Mouse (Mus musculus): Measurements from ENCODE around the gene Galntl6.
"Not testable (repeated sequence)": the region's sequence is repeated elsewhere in the genome, so short reads cannot be mapped to it uniquely, and the experiment has no call there.

Gene Galntl6

DNA sequence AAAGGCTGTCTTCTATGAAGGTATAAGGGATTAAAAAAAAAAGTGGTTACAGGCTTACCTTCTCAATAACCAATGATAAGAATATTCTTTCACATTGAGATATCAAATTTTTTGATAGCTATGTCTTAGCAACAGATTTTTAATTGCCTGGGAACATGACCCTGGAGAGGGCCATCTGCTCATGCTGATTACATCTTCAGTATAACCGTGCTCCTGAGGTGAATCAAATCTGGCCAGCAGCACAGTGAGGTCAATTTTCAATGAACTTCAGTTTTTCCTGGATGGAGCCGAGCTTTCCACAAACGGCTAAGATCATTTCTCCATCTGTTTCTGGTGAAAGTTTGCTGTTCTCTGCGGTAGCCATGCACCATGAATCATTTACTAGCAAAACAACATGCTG, 306.0 kb downstream of the Galntl6 start:
- DNase-seq (ENCODE audit: extremely low read depth, low read depth, low spot score) = no peak

- DNase-seq (ENCODE audit: extremely low read depth, low read depth, low spot score) = no peak
Measured at GRCm38 (mm10) chr8:58604751-58605150, 307.7 kb downstream of the Galntl6 start.

DNA sequence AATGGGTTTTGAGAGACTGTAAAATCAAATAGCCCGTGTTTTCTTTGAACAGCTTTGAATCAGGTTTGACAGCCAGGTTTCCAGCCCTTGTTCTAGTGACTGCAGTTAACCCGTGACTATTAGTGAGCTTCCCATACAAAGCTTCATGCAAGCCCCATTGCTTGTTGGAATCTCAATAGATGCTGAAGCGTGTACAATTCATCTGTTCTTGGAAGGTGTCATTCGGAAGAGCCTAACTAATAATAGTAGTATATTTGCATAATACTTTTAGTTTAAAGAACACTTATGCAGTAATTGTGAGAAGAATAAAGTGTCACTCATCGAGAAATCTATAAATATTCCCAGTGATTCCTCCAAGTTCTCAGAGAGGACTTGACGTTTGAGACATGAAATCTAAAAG, 314.6 kb downstream of the Galntl6 start:
- DNase-seq (ENCODE audit: extremely low read depth, low read depth, low spot score) = no peak

GRCm38 (mm10) chr8:58575346-58575745, 337.1 kb downstream of the Galntl6 start:
- DNase-seq (ENCODE audit: extremely low read depth, low read depth, low spot score) = no peak

DNA sequence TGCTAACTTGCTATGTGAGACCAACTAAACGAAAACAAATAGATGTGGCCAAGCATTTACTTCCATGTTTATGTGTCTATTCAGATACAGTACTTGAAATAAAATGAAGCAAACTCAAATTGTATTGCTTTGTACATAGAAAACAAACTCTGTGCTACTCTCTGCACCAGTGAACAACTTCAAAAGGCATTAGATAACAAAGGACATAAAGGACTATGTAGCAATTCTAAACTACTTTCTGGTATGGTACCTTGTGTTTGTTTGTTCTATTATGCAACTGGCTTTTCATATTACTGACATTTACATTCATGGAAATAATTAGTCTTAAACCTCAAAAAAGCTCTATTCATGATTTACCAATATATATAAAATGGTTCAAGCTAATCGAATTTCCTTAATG, 344.4 kb downstream of the Galntl6 start:
- DNase-seq (ENCODE audit: extremely low read depth, low read depth, low spot score) = no peak

GRCm38 (mm10) chr8:58566115-58566514, 346.3 kb downstream of the Galntl6 start:
- DNase-seq (ENCODE audit: extremely low read depth, low read depth, low spot score) = no peak

DNA sequence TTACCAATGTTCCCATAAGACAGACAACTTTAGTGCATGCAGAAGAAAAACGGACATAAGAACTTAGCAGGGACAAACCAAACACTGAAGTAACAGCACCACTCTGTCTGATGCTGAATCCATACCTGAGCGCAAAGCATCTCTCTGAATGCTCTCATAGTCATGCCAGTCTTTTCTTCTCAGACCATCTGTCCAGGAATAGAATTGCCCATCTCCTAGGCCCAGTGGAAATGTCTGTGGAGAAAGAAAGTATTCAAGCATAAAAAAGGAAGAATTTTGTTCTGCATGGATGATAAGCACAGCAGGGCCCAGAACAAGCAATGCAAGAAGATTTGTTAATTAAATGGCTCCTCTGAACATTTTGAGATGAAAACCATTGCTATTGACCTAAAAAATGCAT, 376.7 kb downstream of the Galntl6 start:
- no peak for DNase-seq (ENCODE audit: extremely low read depth, low read depth, low spot score)

DNA sequence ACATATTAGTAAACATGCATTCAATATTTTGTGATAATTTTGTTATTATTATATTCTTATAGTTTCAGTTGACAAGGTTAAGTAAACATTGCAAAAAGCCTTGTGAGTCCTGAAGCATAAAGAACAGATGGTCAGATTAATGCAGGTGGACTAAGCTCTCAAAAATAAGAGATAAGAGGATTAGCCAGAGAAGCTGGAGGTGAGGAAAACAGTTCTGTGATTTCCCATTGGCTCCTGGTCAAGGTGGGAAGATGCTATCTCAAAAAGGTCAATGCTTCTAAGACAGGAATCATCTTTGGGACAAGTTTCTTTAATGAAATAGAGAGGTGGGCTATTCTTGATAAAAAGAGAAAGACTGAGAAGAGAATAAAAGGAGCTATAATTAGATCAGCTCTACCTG, 377.8 kb downstream of the Galntl6 start:
- no peak for DNase-seq (ENCODE audit: extremely low read depth, low read depth, low spot score)

DNA sequence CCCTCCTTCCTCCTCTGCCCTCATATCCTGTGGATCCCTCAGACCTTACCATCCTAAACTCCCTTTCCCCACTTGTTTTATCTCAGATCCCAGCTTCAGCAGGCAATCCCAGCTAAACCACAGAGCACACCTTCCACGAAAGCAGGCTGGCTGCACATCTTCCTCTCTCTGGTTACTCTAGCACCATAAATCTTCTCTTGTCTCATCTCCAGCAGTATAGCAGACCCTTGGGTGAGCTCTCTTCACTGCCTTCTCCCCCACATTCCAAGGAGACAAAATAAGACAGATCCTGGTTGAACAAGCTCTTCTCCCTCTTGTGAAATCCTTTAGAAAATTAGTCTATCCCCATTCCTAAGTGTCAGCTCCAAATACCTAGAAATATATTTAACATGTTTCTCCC, 389.0 kb downstream of the Galntl6 start:
- DNase-seq (ENCODE audit: extremely low read depth, low read depth, low spot score) = no peak

- DNase-seq (ENCODE audit: extremely low read depth, low read depth, low spot score) = no peak
Measured at GRCm38 (mm10) chr8:58521932-58522331, 390.5 kb downstream of the Galntl6 start.

- no peak for DNase-seq (ENCODE audit: extremely low read depth, low read depth, low spot score)
Measured at GRCm38 (mm10) chr8:58510516-58510915, 401.9 kb downstream of the Galntl6 start.

GRCm38 (mm10) chr8:58509051-58509450, 403.4 kb downstream of the Galntl6 start:
- DNase-seq (ENCODE audit: extremely low read depth, low read depth, low spot score) = no peak

- no peak for DNase-seq (ENCODE audit: extremely low read depth, low read depth, low spot score)
Measured at GRCm38 (mm10) chr8:58487099-58487498, 425.3 kb downstream of the Galntl6 start.

DNA sequence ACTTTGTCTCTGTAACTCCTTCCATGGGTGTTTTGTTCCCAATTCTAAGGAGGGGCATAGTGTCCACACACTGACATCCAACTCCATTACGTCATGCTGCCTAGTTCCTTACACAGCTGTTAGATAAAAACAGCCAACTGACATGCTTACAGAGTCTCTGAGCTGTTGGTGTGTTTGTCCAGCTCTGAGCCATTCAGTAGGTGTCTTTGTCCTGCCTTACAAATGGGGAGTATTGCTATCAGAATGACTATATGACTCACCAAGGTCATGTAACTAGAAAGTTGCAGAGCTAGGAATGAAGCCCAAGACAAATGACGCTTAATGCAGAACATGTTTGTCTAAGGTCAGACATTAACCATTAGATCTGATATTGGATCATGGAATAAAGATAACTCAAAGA, 449.1 kb downstream of the Galntl6 start:
- not testable (repeated sequence) for DNase-seq (ENCODE audit: extremely low read depth, low read depth, low spot score)

DNA sequence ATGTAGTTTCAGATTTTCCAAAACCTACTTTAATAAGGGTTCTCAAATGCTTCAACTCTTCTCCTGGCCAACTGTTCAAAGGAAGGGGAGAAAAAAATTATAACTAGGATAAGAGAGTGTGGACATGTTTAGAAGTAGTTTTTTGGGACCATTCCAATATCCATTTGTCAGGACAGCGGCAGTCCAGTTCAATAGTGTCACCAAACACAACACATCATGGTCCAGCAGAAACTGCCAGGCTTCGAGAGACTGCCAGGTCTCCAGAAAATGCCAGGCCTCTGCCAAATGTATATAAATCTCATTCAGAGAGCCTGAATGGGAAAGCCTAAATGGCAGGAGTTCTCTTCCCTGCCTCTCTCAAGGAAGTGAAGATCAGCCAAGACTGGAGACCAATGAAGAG, 469.7 kb downstream of the Galntl6 start:
- DNase-seq (ENCODE audit: extremely low read depth, low read depth, low spot score) = no peak

DNA sequence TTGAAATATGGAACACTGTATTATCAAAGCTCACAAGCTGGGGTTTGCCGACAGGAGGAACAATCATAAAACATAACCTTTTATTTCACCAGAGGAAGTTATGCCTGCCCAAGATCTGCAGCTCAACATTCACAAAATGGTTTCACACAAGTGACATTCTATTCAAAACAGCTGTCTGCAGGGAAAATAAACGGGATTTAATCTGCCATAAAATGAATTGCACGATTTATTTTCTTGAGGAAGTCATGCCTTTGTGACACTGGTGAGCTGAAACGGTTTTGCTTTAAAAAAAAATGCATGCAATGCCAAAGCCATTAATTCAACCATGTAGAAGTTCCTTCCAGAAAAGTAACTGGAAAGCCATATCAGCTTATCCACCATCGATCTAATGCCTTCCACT, 494.0 kb downstream of the Galntl6 start:
- DNase-seq (ENCODE audit: extremely low read depth, low read depth, low spot score) = no peak

GRCm38 (mm10) chr8:58417551-58417950, 494.9 kb downstream of the Galntl6 start:
- no peak for DNase-seq (ENCODE audit: extremely low read depth, low read depth, low spot score)

- DNase-seq (ENCODE audit: extremely low read depth, low read depth, low spot score) = no peak
Measured at GRCm38 (mm10) chr8:58396500-58396899, 515.9 kb downstream of the Galntl6 start.

- no peak for DNase-seq (ENCODE audit: extremely low read depth, low read depth, low spot score)
Measured at GRCm38 (mm10) chr8:58395879-58396278, 516.6 kb downstream of the Galntl6 start.

- DNase-seq (ENCODE audit: extremely low read depth, low read depth, low spot score) = no peak
Measured at GRCm38 (mm10) chr8:58372389-58372788, 540.1 kb downstream of the Galntl6 start.

- no peak for DNase-seq (ENCODE audit: extremely low read depth, low read depth, low spot score)
Measured at GRCm38 (mm10) chr8:58371979-58372378, 540.5 kb downstream of the Galntl6 start.

GRCm38 (mm10) chr8:58331151-58331550, 581.3 kb downstream of the Galntl6 start:
- no peak for DNase-seq (ENCODE audit: extremely low read depth, low read depth, low spot score)

GRCm38 (mm10) chr8:58313482-58313881, 599.0 kb downstream of the Galntl6 start:
- no peak for DNase-seq (ENCODE audit: extremely low read depth, low read depth, low spot score)

DNA sequence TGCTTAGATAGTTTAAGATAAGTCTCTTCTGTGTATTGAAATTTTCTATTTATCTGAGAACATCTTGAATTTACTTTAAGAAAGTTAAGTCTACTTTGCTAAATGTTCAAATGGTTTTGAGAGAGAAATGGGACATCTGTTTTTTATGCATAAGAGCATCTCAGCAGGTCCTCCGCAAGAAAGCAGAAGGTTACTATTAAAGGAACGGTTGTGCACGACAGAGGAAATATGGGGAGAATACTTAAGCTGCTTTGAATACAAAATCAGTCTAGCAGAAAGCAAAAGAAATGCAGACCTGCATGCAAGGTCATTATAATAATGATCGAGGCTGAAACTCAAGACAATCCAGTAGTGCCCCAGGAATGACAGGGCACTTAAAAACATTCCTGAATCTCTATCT, 621.0 kb downstream of the Galntl6 start:
- DNase-seq (ENCODE audit: extremely low read depth, low read depth, low spot score) = no peak
